Mouse (Mus musculus) MEL (cell line): ENCODE measurements at regions not wholly inside any gene's neighbourhood (a gene's known extent, or its start where the extent isn't known, plus 50 kb on each side); places are given as distances from the start of the nearest gene placed in this dataset.

Source experiments
- CHD1 ChIP-seq: IDR thresholded peaks from 2 replicates; pipeline ENCODE4 v1.6.1; 2012; ENCODE audit warnings: low read depth, mild to moderate bottlenecking, inconsistent platforms, low read length, improper control_type of control experiment
- CHD2 ChIP-seq: IDR thresholded peaks from 2 replicates; pipeline ENCODE4 v1.6.1; 2011; ENCODE audit warnings: low read length, improper control_type of control experiment
- CTCF ChIP-seq, 3 experiments: IDR thresholded peaks in 2 of 3; conservative IDR thresholded peaks in 1 of 3; 2 replicates each; pipeline ENCODE4 v1.5.1; 2011 to 2012; ENCODE audit warnings: low read length in 3 of 3, low read depth in 2 of 3, mild to moderate bottlenecking in 2 of 3, improper control_type of control experiment in 1 of 3, inconsistent platforms in 1 of 3, mixed read lengths in 1 of 3, moderate library complexity in 1 of 3; ENCODE audit not compliant: control insufficient read depth in 1 of 3, insufficient read depth in 1 of 3, poor library complexity in 1 of 3, severe bottlenecking in 1 of 3
- ELF1 ChIP-seq: IDR thresholded peaks from 2 replicates; pipeline ENCODE4 v1.6.1; 2014; ENCODE audit warnings: low read depth, mild to moderate bottlenecking, inconsistent platforms, low read length, improper control_type of control experiment, moderate library complexity
- EP300 ChIP-seq, 2 experiments: IDR thresholded peaks; 2 replicates each; pipeline ENCODE4 v1.6.1; 2011; ENCODE audit warnings: improper control_type of control experiment in 2 of 2, low read length in 2 of 2, low read depth in 1 of 2, mild to moderate bottlenecking in 1 of 2
- GATA1 ChIP-seq: IDR thresholded peaks from 2 replicates; pipeline ENCODE4 v1.6.1; 2011; ENCODE audit warnings: low read depth, low read length, improper control_type of control experiment
- MAX ChIP-seq: IDR thresholded peaks from 2 replicates; pipeline ENCODE4 v1.6.1; 2011; ENCODE audit warnings: low read length, improper control_type of control experiment
- MAZ ChIP-seq: IDR thresholded peaks from 2 replicates; pipeline ENCODE4 v1.6.1; 2012; ENCODE audit warnings: low read depth, mild to moderate bottlenecking, inconsistent platforms, low read length, improper control_type of control experiment
- MXI1 ChIP-seq: IDR thresholded peaks from 2 replicates; pipeline ENCODE4 v1.6.1; 2011; ENCODE audit warnings: mild to moderate bottlenecking, low read depth, low read length, improper control_type of control experiment
- MYC ChIP-seq: IDR thresholded peaks from 2 replicates; pipeline ENCODE4 v1.6.1; 2011; ENCODE audit warnings: low read depth, mild to moderate bottlenecking, low read length, improper control_type of control experiment, moderate library complexity
- POLR2A ChIP-seq, 2 experiments: IDR thresholded peaks; 2 replicates each; pipeline ENCODE4 v1.6.1; 2011 to 2012; ENCODE audit warnings: low read length in 2 of 2, mild to moderate bottlenecking in 2 of 2, control low read depth in 1 of 2, improper control_type of control experiment in 1 of 2, low read depth in 1 of 2, moderate library complexity in 1 of 2; ENCODE audit not compliant: control insufficient read depth in 1 of 2, insufficient read depth in 1 of 2, poor library complexity in 1 of 2
- SMC3 ChIP-seq: IDR thresholded peaks from 2 replicates; pipeline ENCODE4 v1.6.1; 2011; ENCODE audit warnings: low read depth, low read length, improper control_type of control experiment
- TCF12 ChIP-seq: IDR thresholded peaks from 2 replicates; pipeline ENCODE4 v1.6.1; 2014; ENCODE audit warnings: low read depth, mild to moderate bottlenecking, inconsistent platforms, low read length, improper control_type of control experiment, moderate library complexity
- UBTF ChIP-seq: IDR thresholded peaks from 2 replicates; pipeline ENCODE4 v1.6.1; 2012; ENCODE audit warnings: low read depth, mild to moderate bottlenecking, inconsistent platforms, low read length, improper control_type of control experiment, moderate library complexity, borderline replicate concordance; ENCODE audit not compliant: insufficient read depth

GRCm38 (mm10) chr13:90643575-90644215 is 261.5 kb downstream of the Atp6ap1l start:
- TF ChIP-seq CTCF (IDR thresholded peaks at IDR 0.05 in 2 of 3, conservative IDR thresholded peaks at IDR 0.05 in 1 of 3; ENCODE audit: control insufficient read depth in 1 of 3, insufficient read depth in 1 of 3, low read depth in 2 of 3, low read length in 3 of 3, poor library complexity in 1 of 3, severe bottlenecking in 1 of 3): no peak
- no peak for TF ChIP-seq SMC3
- no peak for TF ChIP-seq TCF12
- TF ChIP-seq EP300 (IDR thresholded peaks at IDR 0.05; ENCODE audit: low read depth in 1 of 2, low read length in 2 of 2): no peak
- TF ChIP-seq GATA1: no peak
- no peak for TF ChIP-seq POLR2A (IDR thresholded peaks at IDR 0.05; ENCODE audit: control insufficient read depth in 1 of 2, insufficient read depth in 1 of 2, low read depth in 1 of 2, low read length in 2 of 2, poor library complexity in 1 of 2)
- TF ChIP-seq MYC: no peak
- no peak for TF ChIP-seq MAX
- no peak for TF ChIP-seq MXI1
- no peak for TF ChIP-seq UBTF
- no peak for TF ChIP-seq CHD2
- no peak for TF ChIP-seq CHD1
- TF ChIP-seq MAZ: no peak
- TF ChIP-seq ELF1: no peak
